Mouse (Mus musculus): Measurements from ENCODE around the gene Hist1h2af. TPM values are rescaled to one million over a fixed set of nuclear protein-coding genes. Genes with fewer than 3 reads are reported as not detected.

The Hist1h2af gene
- polyA plus RNA-seq, 1 experiment from 2014 or later, result not detected

Other genes with a start within 250 kb of the Hist1h2af start
- gene Zfp322a, start 164.7 kb upstream of the Hist1h2af start, polyA plus RNA-seq (2014; fragmentation: Illumina TruSeq; extraction: RNeasy Lipid Tissue Mini Kit (QIAGEN cat#74804); ENCODE audit: low read depth, low replicate concordance), result 23.5 TPM
- 1.7 TPM for gene Abt1, start 110.0 kb upstream of the Hist1h2af start, polyA plus RNA-seq (2014; fragmentation: Illumina TruSeq; extraction: RNeasy Lipid Tissue Mini Kit (QIAGEN cat#74804); ENCODE audit: low read depth, low replicate concordance)
- gene Btn1a1, start 68.0 kb upstream of the Hist1h2af start, polyA plus RNA-seq (2014; fragmentation: Illumina TruSeq; extraction: RNeasy Lipid Tissue Mini Kit (QIAGEN cat#74804); ENCODE audit: low read depth, low replicate concordance), result not detected
- gene Btn2a2, start 45.0 kb upstream of the Hist1h2af start, polyA plus RNA-seq (2014; fragmentation: Illumina TruSeq; extraction: RNeasy Lipid Tissue Mini Kit (QIAGEN cat#74804); ENCODE audit: low read depth, low replicate concordance), result not detected
- not detected for gene Hist1h4h, start 2.9 kb upstream of the Hist1h2af start, polyA plus RNA-seq (2014; fragmentation: Illumina TruSeq; extraction: RNeasy Lipid Tissue Mini Kit (QIAGEN cat#74804); ENCODE audit: low read depth, low replicate concordance)
- not detected for gene Hist1h3g, start 1.5 kb downstream of the Hist1h2af start, polyA plus RNA-seq (2014; fragmentation: Illumina TruSeq; extraction: RNeasy Lipid Tissue Mini Kit (QIAGEN cat#74804); ENCODE audit: low read depth, low replicate concordance)
- gene Hist1h2bh, start 9.5 kb downstream of the Hist1h2af start, polyA plus RNA-seq (2014; fragmentation: Illumina TruSeq; extraction: RNeasy Lipid Tissue Mini Kit (QIAGEN cat#74804); ENCODE audit: low read depth, low replicate concordance), result 0.37 TPM
- not detected for gene Hist1h3f, start 10.1 kb downstream of the Hist1h2af start, polyA plus RNA-seq (2014; fragmentation: Illumina TruSeq; extraction: RNeasy Lipid Tissue Mini Kit (QIAGEN cat#74804); ENCODE audit: low read depth, low replicate concordance)
- not detected for gene Hist1h4f, start 17.7 kb downstream of the Hist1h2af start, polyA plus RNA-seq (2014; fragmentation: Illumina TruSeq; extraction: RNeasy Lipid Tissue Mini Kit (QIAGEN cat#74804); ENCODE audit: low read depth, low replicate concordance)
- 0.19 TPM for gene Hist1h1d, start 19.4 kb downstream of the Hist1h2af start, polyA plus RNA-seq (2014; fragmentation: Illumina TruSeq; extraction: RNeasy Lipid Tissue Mini Kit (QIAGEN cat#74804); ENCODE audit: low read depth, low replicate concordance)
- gene Hist1h3e, start 28.5 kb downstream of the Hist1h2af start, polyA plus RNA-seq (2014; fragmentation: Illumina TruSeq; extraction: RNeasy Lipid Tissue Mini Kit (QIAGEN cat#74804); ENCODE audit: low read depth, low replicate concordance), result not detected
- not detected for gene Hist1h2ae, start 37.3 kb downstream of the Hist1h2af start, polyA plus RNA-seq (2014; fragmentation: Illumina TruSeq; extraction: RNeasy Lipid Tissue Mini Kit (QIAGEN cat#74804); ENCODE audit: low read depth, low replicate concordance)
- not detected for gene Hist1h2bg, start 37.5 kb downstream of the Hist1h2af start, polyA plus RNA-seq (2014; fragmentation: Illumina TruSeq; extraction: RNeasy Lipid Tissue Mini Kit (QIAGEN cat#74804); ENCODE audit: low read depth, low replicate concordance)
- not detected for gene Hist1h2bf, start 40.3 kb downstream of the Hist1h2af start, polyA plus RNA-seq (2014; fragmentation: Illumina TruSeq; extraction: RNeasy Lipid Tissue Mini Kit (QIAGEN cat#74804); ENCODE audit: low read depth, low replicate concordance)
- gene Hist1h2ad, start 40.5 kb downstream of the Hist1h2af start, polyA plus RNA-seq (2014; fragmentation: Illumina TruSeq; extraction: RNeasy Lipid Tissue Mini Kit (QIAGEN cat#74804); ENCODE audit: low read depth, low replicate concordance), result not detected
- not detected for gene Hist1h3d, start 41.9 kb downstream of the Hist1h2af start, polyA plus RNA-seq (2014; fragmentation: Illumina TruSeq; extraction: RNeasy Lipid Tissue Mini Kit (QIAGEN cat#74804); ENCODE audit: low read depth, low replicate concordance)
- not detected for gene Hist1h4d, start 47.7 kb downstream of the Hist1h2af start, polyA plus RNA-seq (2014; fragmentation: Illumina TruSeq; extraction: RNeasy Lipid Tissue Mini Kit (QIAGEN cat#74804); ENCODE audit: low read depth, low replicate concordance)
- gene Hist1h2be, start 87.2 kb downstream of the Hist1h2af start, polyA plus RNA-seq (2014; fragmentation: Illumina TruSeq; extraction: RNeasy Lipid Tissue Mini Kit (QIAGEN cat#74804); ENCODE audit: low read depth, low replicate concordance), result 0.95 TPM
- 0.45 TPM for gene Hist1h1e, start 88.7 kb downstream of the Hist1h2af start, polyA plus RNA-seq (2014; fragmentation: Illumina TruSeq; extraction: RNeasy Lipid Tissue Mini Kit (QIAGEN cat#74804); ENCODE audit: low read depth, low replicate concordance)
- 0.56 TPM for gene Hist1h2ac, start 150.0 kb downstream of the Hist1h2af start, polyA plus RNA-seq (2014; fragmentation: Illumina TruSeq; extraction: RNeasy Lipid Tissue Mini Kit (QIAGEN cat#74804); ENCODE audit: low read depth, low replicate concordance)
- 195 TPM for gene Hist1h2bc, start 150.3 kb downstream of the Hist1h2af start, polyA plus RNA-seq (2014; fragmentation: Illumina TruSeq; extraction: RNeasy Lipid Tissue Mini Kit (QIAGEN cat#74804); ENCODE audit: low read depth, low replicate concordance)
- gene Hist1h1t, start 161.9 kb downstream of the Hist1h2af start, polyA plus RNA-seq (2014; fragmentation: Illumina TruSeq; extraction: RNeasy Lipid Tissue Mini Kit (QIAGEN cat#74804); ENCODE audit: low read depth, low replicate concordance), result not detected
- gene Hist1h4c, start 164.5 kb downstream of the Hist1h2af start, polyA plus RNA-seq (2014; fragmentation: Illumina TruSeq; extraction: RNeasy Lipid Tissue Mini Kit (QIAGEN cat#74804); ENCODE audit: low read depth, low replicate concordance), result 0.72 TPM
- 40.9 TPM for gene Hfe, start 176.9 kb downstream of the Hist1h2af start, polyA plus RNA-seq (2014; fragmentation: Illumina TruSeq; extraction: RNeasy Lipid Tissue Mini Kit (QIAGEN cat#74804); ENCODE audit: low read depth, low replicate concordance)
- gene Hist1h1c, start 204.9 kb downstream of the Hist1h2af start, polyA plus RNA-seq (2014; fragmentation: Illumina TruSeq; extraction: RNeasy Lipid Tissue Mini Kit (QIAGEN cat#74804); ENCODE audit: low read depth, low replicate concordance), result 9.8 TPM
- not detected for gene Hist1h3c, start 211.7 kb downstream of the Hist1h2af start, polyA plus RNA-seq (2014; fragmentation: Illumina TruSeq; extraction: RNeasy Lipid Tissue Mini Kit (QIAGEN cat#74804); ENCODE audit: low read depth, low replicate concordance)
- gene Hist1h2bb, start 212.8 kb downstream of the Hist1h2af start, polyA plus RNA-seq (2014; fragmentation: Illumina TruSeq; extraction: RNeasy Lipid Tissue Mini Kit (QIAGEN cat#74804); ENCODE audit: low read depth, low replicate concordance), result not detected
- not detected for gene Hist1h2ab, start 217.2 kb downstream of the Hist1h2af start, polyA plus RNA-seq (2014; fragmentation: Illumina TruSeq; extraction: RNeasy Lipid Tissue Mini Kit (QIAGEN cat#74804); ENCODE audit: low read depth, low replicate concordance)
- not detected for gene Hist1h3b, start 218.4 kb downstream of the Hist1h2af start, polyA plus RNA-seq (2014; fragmentation: Illumina TruSeq; extraction: RNeasy Lipid Tissue Mini Kit (QIAGEN cat#74804); ENCODE audit: low read depth, low replicate concordance)
- not detected for gene Hist1h4b, start 223.1 kb downstream of the Hist1h2af start, polyA plus RNA-seq (2014; fragmentation: Illumina TruSeq; extraction: RNeasy Lipid Tissue Mini Kit (QIAGEN cat#74804); ENCODE audit: low read depth, low replicate concordance)
- not detected for gene Hist1h4a, start 227.3 kb downstream of the Hist1h2af start, polyA plus RNA-seq (2014; fragmentation: Illumina TruSeq; extraction: RNeasy Lipid Tissue Mini Kit (QIAGEN cat#74804); ENCODE audit: low read depth, low replicate concordance)
- not detected for gene Hist1h3a, start 228.5 kb downstream of the Hist1h2af start, polyA plus RNA-seq (2014; fragmentation: Illumina TruSeq; extraction: RNeasy Lipid Tissue Mini Kit (QIAGEN cat#74804); ENCODE audit: low read depth, low replicate concordance)
- not detected for gene Hist1h1a, start 229.8 kb downstream of the Hist1h2af start, polyA plus RNA-seq (2014; fragmentation: Illumina TruSeq; extraction: RNeasy Lipid Tissue Mini Kit (QIAGEN cat#74804); ENCODE audit: low read depth, low replicate concordance)
- not detected for gene Trim38, start 236.0 kb downstream of the Hist1h2af start, polyA plus RNA-seq (2014; fragmentation: Illumina TruSeq; extraction: RNeasy Lipid Tissue Mini Kit (QIAGEN cat#74804); ENCODE audit: low read depth, low replicate concordance)